Mouse (Mus musculus) mesoderm, embryonic 11.5 days (tissue): ENCODE measurements at regions not wholly inside any gene's neighbourhood (a gene's known extent, or its start where the extent isn't known, plus 50 kb on each side); places are given as distances from the start of the nearest gene placed in this dataset.

Experiments used
- DNase-seq: peaks from one replicate; pipeline ENCODE4 v3.0.0-alpha.2; 2012; ENCODE audit warnings: low read depth, low spot score

DNA sequence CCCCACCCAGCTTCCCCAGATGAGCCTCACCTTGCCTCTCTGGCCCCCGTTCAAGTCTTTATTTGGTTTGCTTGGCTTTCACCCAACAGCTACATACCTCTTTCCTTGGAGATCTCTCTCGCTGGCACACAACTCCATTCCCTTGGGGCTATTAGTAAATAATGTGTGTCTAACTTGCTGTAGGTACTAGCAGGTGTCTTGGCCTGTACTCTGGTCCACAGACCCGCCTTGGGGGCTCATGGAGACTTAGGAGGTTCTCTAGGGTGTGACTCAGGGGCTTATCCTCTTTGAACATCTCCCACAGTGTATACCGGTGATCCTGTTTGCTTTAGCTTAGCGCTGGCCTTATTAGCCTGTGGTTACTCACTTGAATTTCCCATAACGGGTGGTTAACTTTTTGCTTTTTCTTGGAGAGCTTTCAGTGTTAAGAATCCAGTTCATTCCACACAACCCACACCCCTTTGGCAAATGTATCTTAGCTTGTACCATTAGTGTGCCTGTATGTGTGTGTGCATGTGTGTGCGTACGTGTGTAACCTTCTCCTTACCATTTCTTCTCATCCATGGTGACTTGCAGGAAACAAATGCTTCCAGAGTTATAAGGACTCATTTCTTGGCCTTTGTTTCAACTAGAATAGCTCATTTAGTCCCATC lies 67.3 kb upstream of the Map4k3 start:
- no peak for DNase-seq

DNA sequence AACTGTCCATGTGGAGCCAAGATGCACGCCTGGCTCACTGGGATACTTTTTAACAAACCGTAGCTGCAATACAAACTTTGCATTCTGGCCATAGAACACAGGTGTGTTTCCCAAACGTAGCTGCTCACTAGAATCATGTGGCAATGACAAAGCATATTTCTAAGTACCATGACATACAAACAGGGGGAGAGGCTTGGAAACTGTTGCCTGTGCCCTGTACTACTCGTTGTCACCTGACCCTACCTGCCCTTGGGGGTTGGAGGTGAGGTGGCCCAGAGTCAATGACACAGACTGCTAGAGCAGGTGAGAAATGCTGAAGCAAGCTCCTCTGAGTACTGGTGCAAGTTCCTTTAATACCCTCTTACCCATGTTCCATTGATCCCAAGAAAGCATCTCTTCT lies 64.3 kb upstream of the Map4k3 start:
- no peak for DNase-seq

- no peak for DNase-seq
Observed at GRCm38 (mm10) chr17:80789706-80790105, 61.4 kb upstream of the Map4k3 start.

- no peak for DNase-seq
Observed at GRCm38 (mm10) chr17:80789000-80789399, 60.7 kb upstream of the Map4k3 start.

GRCm38 (mm10) chr17:80786858-80787257 lies 58.6 kb upstream of the Map4k3 start:
- DNase-seq = no peak

DNA sequence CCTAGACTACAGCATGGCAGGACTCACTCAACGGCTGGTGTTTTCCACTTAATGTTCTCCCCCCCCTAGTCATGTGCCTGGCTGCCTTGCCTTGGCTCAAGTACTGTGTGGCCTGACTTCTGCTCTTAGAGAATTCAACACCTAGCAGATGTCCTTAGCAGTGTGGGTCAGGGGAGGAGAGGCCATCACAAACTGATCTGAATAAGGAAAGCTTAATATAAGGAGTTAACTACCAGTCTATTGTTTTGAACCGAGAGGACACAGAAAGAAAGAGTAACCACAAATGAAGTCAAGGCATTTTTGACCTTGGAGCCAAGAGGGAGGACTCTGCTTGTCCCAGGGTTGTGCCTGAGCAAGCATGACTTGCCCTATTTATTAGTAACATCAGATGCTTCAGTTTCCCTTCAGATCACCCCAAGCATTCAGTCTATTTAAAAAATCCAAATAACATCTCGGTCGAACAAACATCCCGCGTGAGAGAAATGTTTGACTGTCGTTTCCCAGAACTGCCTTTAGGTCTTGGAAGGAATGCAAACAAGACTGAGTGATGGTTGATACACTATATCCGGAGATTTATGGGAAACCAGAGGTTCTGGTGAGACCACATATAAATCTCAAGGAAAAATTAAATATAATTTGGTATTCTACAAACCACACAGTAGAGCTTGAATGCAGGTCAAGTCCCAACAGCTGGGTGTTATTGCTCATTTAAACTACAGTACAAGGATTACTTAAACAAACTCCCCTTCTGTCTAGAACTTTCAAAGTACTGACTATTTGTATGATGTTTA lies 58.0 kb upstream of the Map4k3 start:
- DNase-seq = no peak

GRCm38 (mm10) chr17:80785476-80785875 lies 57.2 kb upstream of the Map4k3 start:
- no peak for DNase-seq

- no peak for DNase-seq
Observed at GRCm38 (mm10) chr17:80785049-80785448, 56.8 kb upstream of the Map4k3 start.

GRCm38 (mm10) chr17:80782233-80782632 lies 53.9 kb upstream of the Map4k3 start:
- DNase-seq = no peak

DNA sequence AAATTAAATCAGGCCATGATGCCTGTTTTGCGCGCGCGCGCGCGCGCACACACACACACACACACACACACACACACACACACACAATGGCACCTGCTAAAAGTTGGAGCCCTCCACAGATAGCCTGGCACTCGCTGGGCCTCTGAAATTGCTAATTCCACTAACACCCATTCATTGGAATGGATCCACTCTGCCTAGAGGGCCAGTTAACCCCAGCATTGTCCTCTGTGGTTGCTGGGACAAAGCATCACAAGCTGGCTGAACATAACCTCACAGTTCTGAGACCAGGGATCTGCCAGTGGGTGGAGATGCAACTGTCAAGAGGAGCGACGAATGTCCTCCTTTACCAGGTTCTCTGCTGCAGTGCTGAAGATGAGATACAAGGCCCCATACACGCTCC lies 53.3 kb upstream of the Map4k3 start:
- DNase-seq = no peak

DNA sequence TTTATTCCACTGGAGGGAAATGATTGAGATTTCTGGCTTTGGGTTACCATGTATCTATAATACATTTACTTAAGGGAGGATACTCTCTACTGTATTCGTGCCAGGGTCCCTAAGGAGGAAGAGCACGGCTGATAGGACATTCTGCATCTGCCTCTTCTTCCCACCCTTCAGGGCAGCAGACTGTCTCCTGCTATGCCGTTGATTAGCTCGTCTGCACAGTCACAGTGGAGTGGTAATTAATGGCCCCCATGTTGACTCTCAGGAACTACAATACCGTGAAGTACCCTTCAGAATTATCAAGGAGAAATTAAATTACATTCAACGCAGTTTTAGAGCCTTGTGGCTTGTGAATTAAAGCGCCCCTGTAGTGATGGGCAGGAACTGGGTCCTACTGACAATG lies 52.0 kb upstream of the Map4k3 start:
- no peak for DNase-seq

- DNase-seq = no peak
Observed at GRCm38 (mm10) chr17:80779782-80780181, 51.5 kb upstream of the Map4k3 start.
